Mouse (Mus musculus): Measurements from ENCODE around the gene Atxn1. TPM values are rescaled to one million over a fixed set of nuclear protein-coding genes. Genes with fewer than 3 reads are reported as not detected.

Atxn1 gene
- polyA plus RNA-seq, 1 experiment from 2014 or later = 8.5 TPM

GRCm38 (mm10) chr13:45888953-45889749 is 75.7 kb downstream of the Atxn1 start:
- H3K4me1 ChIP-seq = no peaks in the 10 kb centered on the region
- ATAC-seq (ENCODE audit: borderline replicate concordance, extremely low read depth, low FRiP score, low TSS enrichment) = no peak
- H3K27ac ChIP-seq = no peak overlapping the region
- no peak overlapping the region for H3K9ac ChIP-seq
- H3K4me2 ChIP-seq = no peak overlapping the region
- no peaks in the 10 kb centered on the region for H3K9me3 ChIP-seq
- no peaks in the 10 kb centered on the region for H3K27me3 ChIP-seq
- H3K4me3 ChIP-seq = no peak overlapping the region
- WGBS = 62% methylated on average over 9 of the region's 9 CpGs
- no peaks in the 10 kb centered on the region for H3K36me3 ChIP-seq

GRCm38 (mm10) chr13:45884878-45885277 is 79.9 kb downstream of the Atxn1 start:
- H3K4me2 ChIP-seq = no peak overlapping the region
- no peaks in the 10 kb centered on the region for H3K27me3 ChIP-seq
- no peak overlapping the region for H3K9ac ChIP-seq
- H3K4me3 ChIP-seq = no peak overlapping the region
- H3K27ac ChIP-seq = no peak overlapping the region
- H3K4me1 ChIP-seq = peaks cover 8% of the 10 kb centered on the region
- no peak for ATAC-seq (ENCODE audit: borderline replicate concordance, extremely low read depth, low FRiP score, low TSS enrichment)
- no peaks in the 10 kb centered on the region for H3K36me3 ChIP-seq
- 78% methylated on average over 7 of the region's 7 CpGs for WGBS
- no peaks in the 10 kb centered on the region for H3K9me3 ChIP-seq

GRCm38 (mm10) chr13:45883791-45884238 is 81.0 kb downstream of the Atxn1 start:
- Histone ChIP-seq H3K36me3 (no peaks in the 10 kb centered on the region), H3K4me2 (no peak overlapping the region), H3K27me3 (no peaks in the 10 kb centered on the region), H3K9me3 (no peaks in the 10 kb centered on the region), H3K4me1 (peaks cover 9% of the 10 kb centered on the region), H3K4me3 (no peak overlapping the region), H3K27ac (no peak overlapping the region), H3K9ac (no peak overlapping the region)
- 60% methylated on average over 10 of the region's 10 CpGs for WGBS
- ATAC-seq (ENCODE audit: borderline replicate concordance, extremely low read depth, low FRiP score, low TSS enrichment) = no peak

- WGBS = 62% methylated on average over 3 of the region's 3 CpGs
- ATAC-seq (ENCODE audit: borderline replicate concordance, extremely low read depth, low FRiP score, low TSS enrichment) = no peak
These were observed 81.8 kb downstream of the Atxn1 start for GRCm38 (mm10) chr13:45882976-45883440.

GRCm38 (mm10) chr13:45880543-45880845 is 84.3 kb downstream of the Atxn1 start:
- Histone ChIP-seq H3K4me1 (peaks cover 9% of the 10 kb centered on the region), H3K9ac (no peak overlapping the region), H3K27me3 (no peaks in the 10 kb centered on the region), H3K4me2 (no peak overlapping the region), H3K9me3 (no peaks in the 10 kb centered on the region), H3K36me3 (no peaks in the 10 kb centered on the region), H3K27ac (no peak overlapping the region), H3K4me3 (no peak overlapping the region)
- no peak for ATAC-seq (ENCODE audit: borderline replicate concordance, extremely low read depth, low FRiP score, low TSS enrichment)
- 76% methylated on average over 5 of the region's 5 CpGs for WGBS

More at GRCm38 (mm10) chr13:45882976-45883440, 81.8 kb downstream of the Atxn1 start:
- no peak overlapping the region for H3K9ac ChIP-seq
- no peak overlapping the region for H3K4me3 ChIP-seq
- H3K4me2 ChIP-seq = no peak overlapping the region
- H3K27ac ChIP-seq = no peak overlapping the region
- H3K27me3 ChIP-seq = no peaks in the 10 kb centered on the region
- no peaks in the 10 kb centered on the region for H3K36me3 ChIP-seq
- H3K4me1 ChIP-seq = peaks cover 9% of the 10 kb centered on the region
- H3K9me3 ChIP-seq = no peaks in the 10 kb centered on the region

GRCm38 (mm10) chr13:45879746-45880542 is 84.9 kb downstream of the Atxn1 start:
- Histone ChIP-seq H3K4me2 (no peak overlapping the region), H3K36me3 (no peaks in the 10 kb centered on the region), H3K27ac (no peak overlapping the region), H3K4me1 (peaks cover 9% of the 10 kb centered on the region), H3K9me3 (no peaks in the 10 kb centered on the region), H3K4me3 (no peak overlapping the region), H3K9ac (no peak overlapping the region), H3K27me3 (no peaks in the 10 kb centered on the region)
- 72% methylated on average over 14 of the region's 14 CpGs for WGBS
- ATAC-seq (ENCODE audit: borderline replicate concordance, extremely low read depth, low FRiP score, low TSS enrichment) = no peak; the same call in 1 of the 2 replicates

GRCm38 (mm10) chr13:45876939-45877338 is 87.9 kb downstream of the Atxn1 start:
- Histone ChIP-seq H3K4me3 (no peak overlapping the region), H3K27ac (no peak overlapping the region), H3K9ac (no peak overlapping the region), H3K27me3 (no peaks in the 10 kb centered on the region), H3K36me3 (no peaks in the 10 kb centered on the region), H3K9me3 (no peaks in the 10 kb centered on the region), H3K4me1 (peaks cover 9% of the 10 kb centered on the region), H3K4me2 (no peak overlapping the region)
- no peak for ATAC-seq (ENCODE audit: borderline replicate concordance, extremely low read depth, low FRiP score, low TSS enrichment)
- 76% methylated on average over 5 of the region's 5 CpGs for WGBS

GRCm38 (mm10) chr13:45876368-45876760 is 88.4 kb downstream of the Atxn1 start:
- 87% methylated on average over 2 of the region's 2 CpGs for WGBS
- Histone ChIP-seq H3K9ac (no peak overlapping the region), H3K27ac (no peak overlapping the region)

GRCm38 (mm10) chr13:45875686-45876367 is 89.0 kb downstream of the Atxn1 start:
- Histone ChIP-seq H3K9me3 (no peaks in the 10 kb centered on the region), H3K27ac (no peak overlapping the region), H3K4me2 (no peak overlapping the region), H3K4me3 (no peak overlapping the region), H3K27me3 (no peaks in the 10 kb centered on the region), H3K4me1 (peaks cover 9% of the 10 kb centered on the region), H3K9ac (no peak overlapping the region), H3K36me3 (no peaks in the 10 kb centered on the region)
- 73% methylated on average over 6 of the region's 6 CpGs for WGBS
- ATAC-seq (ENCODE audit: borderline replicate concordance, extremely low read depth, low FRiP score, low TSS enrichment) = no peak

More at GRCm38 (mm10) chr13:45876368-45876760, 88.4 kb downstream of the Atxn1 start:
- Histone ChIP-seq H3K36me3 (no peaks in the 10 kb centered on the region), H3K27me3 (no peaks in the 10 kb centered on the region), H3K4me1 (peaks cover 9% of the 10 kb centered on the region), H3K4me3 (no peak overlapping the region), H3K9me3 (no peaks in the 10 kb centered on the region), H3K4me2 (no peak overlapping the region)
- ATAC-seq (ENCODE audit: borderline replicate concordance, extremely low read depth, low FRiP score, low TSS enrichment) = no peak

- Histone ChIP-seq H3K9ac (no peak overlapping the region), H3K4me1 (no peaks in the 10 kb centered on the region), H3K27me3 (no peaks in the 10 kb centered on the region), H3K36me3 (no peaks in the 10 kb centered on the region), H3K4me3 (no peak overlapping the region), H3K4me2 (no peak overlapping the region), H3K27ac (no peak overlapping the region), H3K9me3 (no peaks in the 10 kb centered on the region)
- WGBS = 63% methylated on average over 4 of the region's 4 CpGs
- no peak for ATAC-seq (ENCODE audit: borderline replicate concordance, extremely low read depth, low FRiP score, low TSS enrichment)
These were observed 90.6 kb downstream of the Atxn1 start for GRCm38 (mm10) chr13:45874196-45874595.

GRCm38 (mm10) chr13:45872966-45873365 is 91.8 kb downstream of the Atxn1 start:
- Histone ChIP-seq H3K27me3 (no peaks in the 10 kb centered on the region), H3K27ac (no peak overlapping the region), H3K4me2 (no peak overlapping the region), H3K9me3 (no peaks in the 10 kb centered on the region), H3K36me3 (no peaks in the 10 kb centered on the region), H3K4me1 (no peaks in the 10 kb centered on the region), H3K9ac (no peak overlapping the region), H3K4me3 (no peak overlapping the region)
- no peak for ATAC-seq (ENCODE audit: borderline replicate concordance, extremely low read depth, low FRiP score, low TSS enrichment)
- 87% methylated on average over 7 of the region's 7 CpGs for WGBS

All from lung, embryonic 15.5 days (tissue).